Mouse (Mus musculus): Measurements from ENCODE around the gene Sorcs3.

DNA sequence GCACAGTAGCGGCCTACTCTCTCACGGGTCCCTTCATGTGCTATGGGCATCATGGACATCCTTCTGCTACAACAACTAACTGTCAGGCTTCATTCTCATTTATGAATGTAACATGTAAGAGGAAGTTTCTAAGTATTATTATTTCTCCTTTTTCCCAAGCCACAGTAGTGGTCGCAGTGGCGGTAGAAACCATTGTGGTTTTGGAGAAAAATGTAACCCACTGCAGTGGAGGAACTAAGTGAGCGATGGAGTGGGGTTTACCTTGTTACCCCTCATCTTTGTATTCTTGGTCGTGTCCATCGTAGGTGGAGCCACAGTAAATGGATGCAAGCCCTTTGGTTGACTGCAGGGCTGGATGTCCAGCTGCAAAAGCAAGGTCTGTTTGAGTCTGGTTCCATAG, 318.0 kb downstream of the Sorcs3 start:
- no peak for TF ChIP-seq CTCF (conservative IDR thresholded peaks at IDR 0.05; ENCODE audit: insufficient read depth, insufficient read length, low read depth, low read length)
- no peak for TF ChIP-seq POLR2A (IDR thresholded peaks at IDR 0.05; ENCODE audit: low read depth, low read length)
